Mouse (Mus musculus) liver, postnatal 0 days (tissue): ENCODE data around the gene Fxyd2. TPM values are rescaled to one million over a fixed set of nuclear protein-coding genes. Genes with fewer than 3 reads are reported as not detected.

Source experiments
- ATAC-seq: fragments of 200-750 bp; cut with Nextera tagmentation; 2 replicates; pipeline ENCODE4 v1.8.0; 2017; ENCODE audit warnings: mild to moderate bottlenecking, moderate library complexity
- DNase-seq: peaks from one replicate; pipeline ENCODE4 v3.0.0-alpha.2; 2016
- H3K27ac ChIP-seq: fragments of 300-500 bp; sonication (generic); 2 replicates; pipeline ENCODE4 v1.5.1; 2014; ENCODE audit warnings: antibody characterized with exemption, moderate library complexity, mild to moderate bottlenecking, low read depth
- H3K27me3 ChIP-seq: fragments of 300-500 bp; sonication (generic); 2 replicates; pipeline ENCODE4 v1.6.1; 2014; ENCODE audit warnings: low read length, control low read depth, mixed read lengths; ENCODE audit not compliant: insufficient read depth
- H3K36me3 ChIP-seq: fragments of 300-500 bp; sonication (generic); replicated peaks from 2 replicates; pipeline ENCODE4 v1.6.1; 2014; ENCODE audit warnings: mild to moderate bottlenecking, control low read depth, low read length, moderate library complexity, mixed read lengths; ENCODE audit not compliant: insufficient read depth
- H3K4me1 ChIP-seq: fragments of 300-500 bp; sonication (generic); 2 replicates; pipeline ENCODE4 v1.6.1; 2014; ENCODE audit warnings: antibody characterized with exemption, mild to moderate bottlenecking, control low read depth; ENCODE audit not compliant: insufficient read depth
- H3K4me2 ChIP-seq: fragments of 300-500 bp; sonication (generic); 2 replicates; pipeline ENCODE4 v1.6.1; 2014; ENCODE audit warnings: low read depth, mild to moderate bottlenecking, low read length, moderate library complexity, mixed read lengths
- H3K4me3 ChIP-seq: fragments of 300-500 bp; sonication (generic); 2 replicates; pipeline ENCODE4 v1.5.1; 2014; ENCODE audit warnings: low read depth, low read length
- H3K9ac ChIP-seq: fragments of 300-500 bp; sonication (generic); replicated peaks from 2 replicates; pipeline ENCODE4 v1.6.1; 2014; ENCODE audit warnings: mild to moderate bottlenecking, moderate library complexity
- H3K9me3 ChIP-seq: fragments of 300-500 bp; sonication (generic); 2 replicates; pipeline ENCODE4 v1.6.1; 2016; ENCODE audit warnings: mild to moderate bottlenecking, control low read depth, low read length, mixed read lengths
- CTCF ChIP-seq: sonication (generic); IDR thresholded peaks from 2 replicates; pipeline ENCODE4 v1.5.1; 2016; ENCODE audit warnings: antibody characterized with exemption, low read depth
- EP300 ChIP-seq: IDR thresholded peaks from 2 replicates; pipeline ENCODE4 v1.6.1; 2016; ENCODE audit warnings: antibody characterized with exemption, low read depth, mild to moderate bottlenecking
- WGBS: fragments of 180-500 bp; shearing (Covaris S2); extraction: QIAGEN DNeasy Blood & Tissue Kit; methylation state at CpG from one replicate; pipeline ENCODE4 v1.1.7; 2014; ENCODE audit not compliant: insufficient replicate concordance; 5-methylcytosine and 5-hydroxymethylcytosine counted together
- polyA plus RNA-seq: library from polyadenylated mRNA; unstranded; fragments of >200 nt; fragmentation: Nextera tagmentation; extraction: Ambion mirVana; gene quantifications from 2 replicates; pipeline ENCODE4 v1.2.1, GENCODE M21; 2015

Fxyd2 gene
- polyA plus RNA-seq, 1 experiment from 2014 or later = 1.3 TPM

- WGBS = 80% methylated on average over 10 of the region's 10 CpGs
- no peak overlapping the region for H3K27ac ChIP-seq
- no peaks in the 10 kb centered on the region for H3K4me1 ChIP-seq
- no peaks in the 10 kb centered on the region for H3K36me3 ChIP-seq
- TF ChIP-seq EP300 (no peak), CTCF (no peak)
- ATAC-seq (no peak), DNase-seq (no peak)
- H3K9ac ChIP-seq = no peak overlapping the region
- H3K4me3 ChIP-seq = no peak overlapping the region
- no peaks in the 10 kb centered on the region for H3K27me3 ChIP-seq
- H3K9me3 ChIP-seq = no peaks in the 10 kb centered on the region
- no peak overlapping the region for H3K4me2 ChIP-seq
Measured at GRCm38 (mm10) chr9:45454032-45454431, 54.6 kb downstream of the Fxyd2 start.

GRCm38 (mm10) chr9:45454889-45455610 lies 55.6 kb downstream of the Fxyd2 start:
- no peak for ATAC-seq
- WGBS = 59% methylated on average over 8 of the region's 8 CpGs

GRCm38 (mm10) chr9:45457200-45457599 lies 57.7 kb downstream of the Fxyd2 start:
- H3K27ac ChIP-seq = no peak overlapping the region
- H3K4me2 ChIP-seq = no peak overlapping the region
- DNase-seq (no peak), ATAC-seq (no peak)
- no peak overlapping the region for H3K9ac ChIP-seq
- H3K9me3 ChIP-seq = no peaks in the 10 kb centered on the region
- 38% methylated on average over 7 of the region's 7 CpGs for WGBS
- no peak overlapping the region for H3K4me3 ChIP-seq
- no peaks in the 10 kb centered on the region for H3K36me3 ChIP-seq
- TF ChIP-seq EP300 = no peak
- no peak for TF ChIP-seq CTCF
- no peaks in the 10 kb centered on the region for H3K27me3 ChIP-seq
- H3K4me1 ChIP-seq = no peaks in the 10 kb centered on the region

More at GRCm38 (mm10) chr9:45454889-45455610, 55.6 kb downstream of the Fxyd2 start:
- H3K4me1 ChIP-seq = no peaks in the 10 kb centered on the region
- no peaks in the 10 kb centered on the region for H3K36me3 ChIP-seq
- H3K4me2 ChIP-seq = no peak overlapping the region
- H3K9ac ChIP-seq = no peak overlapping the region
- H3K27me3 ChIP-seq = no peaks in the 10 kb centered on the region
- H3K27ac ChIP-seq = no peak overlapping the region
- H3K4me3 ChIP-seq = no peak overlapping the region
- no peaks in the 10 kb centered on the region for H3K9me3 ChIP-seq
- no peak for DNase-seq
- TF ChIP-seq CTCF = no peak

GRCm38 (mm10) chr9:45458363-45458762 lies 58.9 kb downstream of the Fxyd2 start:
- ATAC-seq = no peak
- WGBS = 73% methylated on average over 14 of the region's 14 CpGs

More at GRCm38 (mm10) chr9:45458363-45458762, 58.9 kb downstream of the Fxyd2 start:
- Histone ChIP-seq H3K4me3 (no peak overlapping the region), H3K4me1 (no peaks in the 10 kb centered on the region), H3K9me3 (no peaks in the 10 kb centered on the region), H3K9ac (no peak overlapping the region), H3K4me2 (no peak overlapping the region), H3K27ac (no peak overlapping the region), H3K36me3 (no peaks in the 10 kb centered on the region), H3K27me3 (no peaks in the 10 kb centered on the region)
- no peak for DNase-seq
- no peak for TF ChIP-seq CTCF
- TF ChIP-seq EP300 = no peak

Other genes with a start within 250 kb of the Fxyd2 start
- 0.14 and 0.15 TPM in 2 replicates for gene BC049352, start 217.7 kb upstream of the Fxyd2 start, polyA plus RNA-seq
- not detected in 2 replicates for gene Tmprss4, start 195.6 kb upstream of the Fxyd2 start, polyA plus RNA-seq
- 2.4 and 2.7 TPM in 2 replicates for gene Il10ra, start 130.5 kb upstream of the Fxyd2 start, polyA plus RNA-seq
- gene Tmprss13, start 80.6 kb upstream of the Fxyd2 start, polyA plus RNA-seq = not detected in 2 replicates
- gene Fxyd6, start 29.5 kb upstream of the Fxyd2 start, polyA plus RNA-seq = 1.5 and 1.9 TPM in 2 replicates
- not detected in 2 replicates for gene Dscaml1, start 27.0 kb downstream of the Fxyd2 start, polyA plus RNA-seq